Mouse (Mus musculus) cerebellum, adult 11 months (tissue): Measurements from ENCODE around the gene Gstt1.
A peak's percentile ranks its signal among the peaks of the same experiment; 100 is the strongest.
"Not testable (repeated sequence)": the region's sequence is repeated elsewhere in the genome, so short reads cannot be mapped to it uniquely, and the experiment has no call there.

Experiments used
- DNase-seq: peaks from one replicate; pipeline ENCODE4 v3.0.0; 2022

The Gstt1 gene

GRCm38 (mm10) chr10:75798176-75798696 is at the start of gene Gstt1:
Gene Gstt1, minus strand, starts transcription at chr10:75798584.
- peak; percentile 68 for DNase-seq

DNA sequence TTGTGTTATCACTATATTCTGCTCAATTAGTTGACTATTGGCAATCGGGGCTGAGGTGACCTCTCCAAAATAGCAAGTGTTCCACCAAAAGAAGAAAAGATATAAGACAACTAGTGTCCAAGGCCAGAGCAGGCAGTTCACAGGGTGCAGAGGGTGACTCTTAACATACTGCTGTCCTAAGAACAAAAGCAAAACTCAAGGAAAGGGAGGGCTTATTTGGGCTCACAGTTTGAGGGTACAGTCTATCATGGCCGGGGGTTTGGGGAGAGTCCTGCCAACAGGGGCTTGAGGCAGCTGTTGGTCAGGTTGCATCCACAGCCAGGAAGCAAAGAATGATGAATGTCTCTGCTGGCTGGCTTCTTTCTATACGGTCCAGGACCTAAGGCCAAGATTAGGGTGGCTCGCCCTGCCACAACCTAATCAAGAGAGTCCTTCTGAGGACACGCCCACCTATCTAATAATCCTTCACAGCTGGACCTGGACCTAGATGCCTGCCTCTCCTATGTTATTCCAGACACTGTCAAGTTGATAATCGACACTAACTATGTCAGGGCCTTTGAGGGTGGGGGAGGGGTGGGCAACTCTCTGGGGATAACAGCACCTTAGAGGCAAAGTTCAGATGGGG is 47.0 kb upstream of the Gstt1 start:
- DNase-seq, result no peak

DNA sequence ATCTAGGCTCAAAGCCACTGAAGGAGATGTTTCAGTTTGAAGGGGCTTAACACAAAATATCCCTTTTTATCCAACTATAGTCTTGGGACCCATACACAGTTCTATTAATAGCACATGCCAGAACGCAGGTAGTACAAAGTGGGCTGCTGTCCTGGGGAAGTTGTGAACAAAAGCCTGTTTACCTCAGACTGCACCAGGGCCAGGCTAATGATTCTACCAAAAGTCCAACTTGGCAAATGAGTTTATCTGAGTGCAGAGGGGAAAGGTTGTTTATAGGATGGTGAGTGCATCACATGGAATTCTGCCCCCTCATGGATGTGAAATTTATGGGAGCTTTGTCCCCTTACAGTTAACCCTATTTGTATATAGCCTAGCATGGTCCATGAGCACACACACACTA is 46.4 kb upstream of the Gstt1 start:
- no peak for DNase-seq

DNA sequence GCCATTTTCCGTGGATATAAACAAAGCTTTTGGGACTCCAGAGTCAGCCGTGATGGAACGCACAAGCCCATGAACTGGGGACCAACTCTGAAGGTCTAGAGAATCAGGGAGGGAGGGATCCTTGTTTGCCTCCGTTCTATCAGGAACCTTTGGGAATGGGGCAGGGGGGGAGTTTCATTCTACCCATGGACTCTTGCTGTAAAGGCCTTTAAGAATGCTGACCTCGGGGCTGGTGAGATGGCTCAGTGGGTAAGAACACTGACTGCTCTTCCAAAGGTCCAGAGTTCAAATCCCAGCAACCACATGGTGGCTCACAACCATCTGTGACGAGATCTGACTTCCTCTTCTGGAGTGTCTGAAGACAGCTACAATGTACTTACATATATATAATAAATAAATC is 45.5 kb upstream of the Gstt1 start:
- DNase-seq, result not testable (repeated sequence)

- no peak for DNase-seq
Measured at GRCm38 (mm10) chr10:75839092-75839491, 40.7 kb upstream of the Gstt1 start.

GRCm38 (mm10) chr10:75837248-75837759 is 38.9 kb upstream of the Gstt1 start, which contains the start of gene Gstt2:
Gene Gstt2, minus strand, starts transcription at chr10:75837424.
- DNase-seq, result peak; percentile 89

GRCm38 (mm10) chr10:75835761-75836531 is 37.6 kb upstream of the Gstt1 start:
- no peak for DNase-seq

DNA sequence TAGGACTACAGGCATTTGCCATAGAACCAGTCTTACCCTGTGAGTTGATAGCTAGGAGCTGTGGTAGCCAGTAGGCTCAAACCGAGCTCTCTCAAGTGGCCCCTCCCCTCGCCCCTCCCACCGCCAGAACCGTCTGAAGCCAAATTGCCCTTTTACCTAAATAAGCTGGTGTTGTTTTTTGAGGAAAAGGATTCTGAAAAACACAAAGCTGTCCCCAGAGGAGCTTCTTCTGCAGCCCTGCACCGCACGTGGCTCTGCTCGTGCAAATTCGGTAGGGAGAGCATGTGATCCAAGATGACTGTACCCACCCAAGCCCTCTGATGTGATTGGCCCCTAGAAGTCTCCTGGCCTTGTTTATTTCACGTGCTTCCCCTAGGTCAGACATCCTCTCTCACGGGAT is 36.9 kb upstream of the Gstt1 start:
- no peak for DNase-seq

DNA sequence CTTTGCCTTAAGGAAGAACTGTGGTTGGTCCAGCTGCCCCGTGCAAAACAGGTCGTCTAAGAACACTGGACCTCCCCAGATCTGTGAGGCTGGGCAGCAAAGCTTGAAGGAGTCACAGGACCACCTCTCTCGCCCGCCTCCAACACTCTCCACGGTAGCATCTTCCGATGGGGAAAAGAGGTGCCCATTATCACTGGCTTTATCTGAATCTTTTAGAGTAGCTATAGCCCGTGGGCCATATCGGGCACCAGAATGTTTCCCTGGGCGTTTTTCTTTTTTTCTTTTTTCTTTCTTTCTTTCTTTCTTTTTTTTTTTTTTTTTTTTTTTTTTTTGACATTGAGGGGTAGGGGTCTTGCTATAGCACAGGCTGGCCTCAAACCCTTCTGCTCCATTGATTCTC is 36.3 kb upstream of the Gstt1 start:
- no peak for DNase-seq

GRCm38 (mm10) chr10:75834250-75834649 is 35.9 kb upstream of the Gstt1 start:
- peak; percentile 59 for DNase-seq

DNA sequence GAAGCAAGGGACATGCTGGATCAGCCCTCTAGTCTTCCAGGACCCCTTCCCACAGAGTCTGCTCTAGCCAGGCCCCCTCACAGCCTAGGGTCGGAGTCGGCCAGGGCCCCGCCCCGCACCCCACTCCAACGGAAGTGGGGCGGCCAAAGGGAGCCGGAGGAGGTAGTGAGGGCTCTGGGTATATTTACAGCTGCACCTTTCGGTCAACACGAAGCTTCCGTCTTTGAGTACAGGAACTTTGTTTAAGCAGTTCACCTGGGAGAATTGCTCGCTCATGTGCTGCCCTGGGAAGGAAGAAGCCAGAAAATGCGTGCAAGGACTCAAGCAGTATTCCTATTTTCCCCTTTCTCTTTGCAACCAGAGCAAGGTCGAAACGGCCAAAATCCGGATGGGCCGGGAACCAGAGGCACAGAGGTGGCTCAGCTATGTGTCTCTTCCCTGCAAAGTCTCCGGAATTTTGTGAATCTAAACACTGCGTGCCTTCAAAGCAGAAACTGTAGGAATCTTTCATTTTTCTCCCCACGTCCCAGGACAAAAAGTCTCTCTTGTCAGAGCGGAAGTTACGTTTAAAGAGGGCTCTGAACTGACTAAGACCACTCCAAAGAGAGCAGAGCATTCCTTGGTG is 35.2 kb upstream of the Gstt1 start:
- DNase-seq, result no peak

- DNase-seq, result no peak
Measured at GRCm38 (mm10) chr10:75832272-75832895, 34.0 kb upstream of the Gstt1 start.

DNA sequence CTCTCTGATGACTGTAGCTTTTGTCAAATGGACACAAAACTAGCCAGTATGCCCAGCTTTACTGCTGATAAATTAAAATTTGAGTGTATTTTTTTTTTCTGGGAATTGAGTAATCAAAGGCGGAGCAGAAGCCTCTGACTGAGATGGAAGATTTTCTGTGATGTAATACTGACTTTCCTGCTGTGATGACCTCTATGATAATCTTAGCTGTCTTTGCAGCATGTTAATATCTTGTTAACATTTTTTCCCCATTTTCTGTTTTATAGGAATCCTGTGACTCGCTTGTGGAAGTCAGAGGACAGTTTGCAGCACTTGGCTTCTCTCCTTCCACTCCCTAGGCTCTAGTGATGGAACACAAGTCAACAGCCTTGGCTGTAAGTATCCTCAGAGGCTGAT is 31.9 kb upstream of the Gstt1 start:
- DNase-seq, result no peak

DNA sequence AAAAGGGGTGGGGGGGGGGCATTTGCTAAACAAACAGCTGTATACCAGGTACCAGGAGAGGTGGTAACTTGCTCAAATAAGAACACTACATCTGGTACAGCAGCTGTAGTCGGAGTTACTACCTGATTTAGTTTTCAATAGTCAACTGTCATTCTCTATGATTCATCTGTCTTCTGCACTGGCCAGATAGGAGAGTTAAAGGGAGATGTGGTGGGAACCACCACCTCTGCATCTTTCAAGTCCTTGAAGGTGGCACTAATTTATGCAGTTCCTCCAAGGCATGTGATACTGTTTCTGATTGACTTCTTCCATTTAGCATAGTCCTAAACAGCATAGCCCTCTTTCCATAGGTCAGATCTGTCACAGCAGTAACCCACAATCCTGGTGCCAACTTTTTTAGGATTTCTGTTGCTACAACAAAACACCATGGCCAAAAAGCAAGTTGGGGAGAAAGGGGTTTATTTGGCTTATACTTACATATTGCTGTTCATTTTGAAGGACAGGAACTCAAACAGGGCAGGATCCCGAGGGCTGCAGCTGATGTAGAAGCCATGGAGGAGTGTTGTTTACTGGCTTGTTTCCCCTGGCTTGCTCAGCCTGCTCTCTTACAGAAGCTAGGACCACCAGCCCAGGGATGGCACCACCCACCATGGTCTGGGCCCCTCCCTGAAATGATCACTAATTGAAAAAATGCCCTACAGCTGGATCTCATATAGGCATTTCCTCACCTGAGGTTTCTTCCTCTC is 31.3 kb upstream of the Gstt1 start:
- DNase-seq, result no peak

GRCm38 (mm10) chr10:75828500-75828931 is 30.1 kb upstream of the Gstt1 start:
- peak; percentile 75 for DNase-seq

DNA sequence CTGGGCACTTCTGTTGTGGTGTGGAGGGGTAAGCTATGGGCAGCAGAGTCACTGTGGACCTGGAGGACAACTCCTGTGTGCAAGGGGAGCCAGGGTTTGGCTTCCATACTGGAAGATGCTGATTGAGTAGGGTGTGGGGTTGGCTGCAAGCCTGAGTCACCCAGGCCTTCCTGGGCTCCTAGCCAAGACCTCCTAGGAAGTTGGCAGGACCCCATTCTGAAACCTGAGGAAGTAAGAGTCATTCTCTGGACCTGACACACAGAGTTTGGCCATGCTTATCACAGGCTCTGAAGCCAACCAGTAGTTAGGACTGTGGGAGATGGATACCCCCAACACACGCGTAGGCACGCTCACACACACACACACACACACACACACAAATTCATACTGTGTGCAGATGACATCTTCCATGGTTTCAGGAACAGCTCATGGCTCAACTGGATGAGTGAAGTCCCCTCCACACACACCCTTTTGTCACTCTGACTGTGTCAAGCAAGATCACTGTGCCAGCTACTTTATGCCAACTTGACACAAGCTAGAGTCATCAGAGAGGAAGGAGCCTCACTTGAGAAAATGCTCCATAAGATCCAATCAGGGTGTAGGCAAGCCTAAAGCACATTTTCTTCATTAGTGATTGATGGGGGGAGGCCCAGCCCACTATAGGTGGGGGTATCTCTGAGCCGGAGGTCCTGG is 29.4 kb upstream of the Gstt1 start:
- no peak for DNase-seq

GRCm38 (mm10) chr10:75824530-75824929 is 26.1 kb upstream of the Gstt1 start:
- DNase-seq, result no peak

DNA sequence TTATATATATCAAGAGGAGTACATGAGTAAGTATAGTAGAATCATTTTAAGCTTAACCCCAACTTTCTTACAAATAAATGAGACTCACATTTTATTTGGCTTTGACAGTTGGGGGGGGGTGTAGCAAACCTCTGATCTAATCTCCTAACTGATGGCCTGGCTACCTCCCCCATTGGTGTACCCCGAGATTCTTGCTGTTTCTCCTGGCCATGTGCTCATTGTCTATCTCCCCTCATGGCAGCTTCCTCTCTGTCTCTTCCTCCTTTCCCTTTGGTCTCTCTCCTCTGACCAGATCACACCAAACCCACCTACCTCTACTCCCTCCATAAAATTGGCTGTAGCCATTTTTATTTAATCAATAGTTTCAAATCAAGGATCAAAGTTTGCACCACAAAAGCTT is 25.4 kb upstream of the Gstt1 start:
- no peak for DNase-seq

GRCm38 (mm10) chr10:75822443-75822842 is 24.1 kb upstream of the Gstt1 start, which contains the start of gene Gstt4:
Gene Gstt4, minus strand, starts transcription at chr10:75822543.
- DNase-seq, result no peak

DNA sequence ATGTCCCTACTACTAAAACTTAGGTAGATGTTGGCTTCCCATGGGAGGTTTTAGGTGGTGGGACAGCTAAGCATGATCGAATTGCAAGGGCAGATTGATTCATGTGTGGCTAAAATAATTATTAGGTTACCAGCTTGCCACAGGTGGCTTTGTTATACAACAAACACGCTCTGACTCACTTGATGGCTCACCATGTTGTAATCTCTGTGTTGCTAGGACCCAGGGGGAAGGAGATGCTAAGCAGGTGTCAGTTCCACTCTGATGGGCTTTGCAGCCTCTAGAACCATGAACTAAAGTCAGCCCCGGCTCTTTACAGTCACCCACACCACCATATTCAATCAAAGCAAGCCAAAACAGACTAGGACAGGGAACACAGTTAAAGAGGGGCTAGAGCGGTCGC is 21.5 kb upstream of the Gstt1 start:
- no peak for DNase-seq

DNA sequence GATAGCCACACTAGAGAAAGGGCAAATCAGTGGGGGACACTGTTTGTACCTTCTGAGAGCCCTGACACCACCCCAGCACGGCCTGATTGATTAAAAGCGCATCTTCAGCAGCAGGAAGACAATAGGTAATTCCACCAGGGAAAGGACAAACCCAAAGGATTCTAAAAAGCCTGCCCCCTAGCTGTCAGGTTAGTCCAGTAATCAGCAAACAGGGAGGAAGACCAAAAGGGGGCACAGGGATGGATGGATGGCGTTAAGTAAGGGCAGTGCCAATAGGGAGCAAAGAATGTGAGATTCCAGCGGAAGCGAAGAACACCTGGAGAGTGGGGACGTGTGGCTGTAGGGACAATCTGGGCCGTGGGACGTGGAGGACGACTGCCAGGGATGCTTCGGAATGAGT is 20.3 kb upstream of the Gstt1 start:
- DNase-seq, result no peak

GRCm38 (mm10) chr10:75804217-75804616 is 5.8 kb upstream of the Gstt1 start:
- DNase-seq, result no peak
